Mouse (Mus musculus) CH12.LX (cell line): ENCODE results near the gene Ptpn5.

Experiments
- ETS1 ChIP-seq: conservative IDR thresholded peaks from 2 replicates; pipeline ENCODE4 v1.6.1; 2012; ENCODE audit warnings: low read depth, mild to moderate bottlenecking, inconsistent platforms, low read length, improper control_type of control experiment, moderate library complexity
- POLR2A ChIP-seq: IDR thresholded peaks from 2 replicates; pipeline ENCODE4 v1.6.1; 2011; ENCODE audit warnings: low read depth, mild to moderate bottlenecking, improper control_type of control experiment, low read length

GRCm38 (mm10) chr7:47102970-47103369, 30.5 kb downstream of the Ptpn5 start:
- TF ChIP-seq POLR2A (no peak), ETS1 (no peak)
